Mouse (Mus musculus) stomach, embryonic 16.5 days (tissue): Measurements from ENCODE around the gene Gm10521. TPM values are rescaled to one million over a fixed set of nuclear protein-coding genes. Genes with fewer than 3 reads are reported as not detected.
"Not testable (repeated sequence)": the region's sequence is repeated elsewhere in the genome, so short reads cannot be mapped to it uniquely, and the experiment has no call there.

Experiments used
- ATAC-seq: fragments of 200-750 bp; cut with Nextera tagmentation; 2 replicates; pipeline ENCODE4 v1.8.0; 2017; ENCODE audit warnings: moderate number of reproducible peaks, moderate TSS enrichment; ENCODE audit not compliant: insufficient read depth, low FRiP score
- H3K27ac ChIP-seq: fragments of 300-500 bp; sonication (generic); 2 replicates; pipeline ENCODE4 v1.5.1; 2014; ENCODE audit warnings: low read length
- H3K27me3 ChIP-seq: fragments of 300-500 bp; sonication (generic); 2 replicates; pipeline ENCODE4 v1.6.1; 2014; ENCODE audit warnings: low read length, control low read depth, mixed read lengths; ENCODE audit not compliant: control insufficient read depth, insufficient read depth
- H3K36me3 ChIP-seq: fragments of 300-500 bp; sonication (generic); 2 replicates; pipeline ENCODE4 v1.6.1; 2014; ENCODE audit warnings: low read length; ENCODE audit not compliant: control insufficient read depth, insufficient read depth
- H3K4me1 ChIP-seq: fragments of 300-500 bp; sonication (generic); 2 replicates; pipeline ENCODE4 v1.6.1; 2014; ENCODE audit warnings: low read length, control low read depth, mixed read lengths; ENCODE audit not compliant: control insufficient read depth, insufficient read depth
- H3K4me2 ChIP-seq: fragments of 300-500 bp; sonication (generic); 2 replicates; pipeline ENCODE4 v1.6.1; 2014; ENCODE audit warnings: low read depth, low read length, mixed read lengths
- H3K4me3 ChIP-seq: fragments of 300-500 bp; sonication (generic); replicated peaks from 2 replicates; pipeline ENCODE4 v1.5.1; 2014; ENCODE audit warnings: mild to moderate bottlenecking, low read length
- H3K9ac ChIP-seq: fragments of 300-500 bp; sonication (generic); 2 replicates; pipeline ENCODE4 v1.6.1; 2014; ENCODE audit warnings: low read length
- H3K9me3 ChIP-seq: fragments of 300-500 bp; sonication (generic); replicated peaks from 2 replicates; pipeline ENCODE4 v1.6.1; 2016; ENCODE audit warnings: low read length, control low read depth; ENCODE audit not compliant: control insufficient read depth
- WGBS: fragments of 180-500 bp; shearing (Covaris S2); extraction: QIAGEN DNeasy Blood & Tissue Kit; methylation state at CpG from one replicate; pipeline ENCODE4 v1.1.7; 2014; 5-methylcytosine and 5-hydroxymethylcytosine counted together
- polyA plus RNA-seq: library from polyadenylated mRNA; unstranded; fragments of >200 nt; fragmentation: Nextera tagmentation; extraction: Ambion mirVana; gene quantifications from 2 replicates; pipeline ENCODE4 v1.2.1, GENCODE M21; 2015

The Gm10521 gene
- not detected in 2 replicates for polyA plus RNA-seq

GRCm38 (mm10) chr1:171895364-171895763 is at the start of gene Gm10521:
Gene Gm10521 (plus strand): TSS chr1:171895664.
- H3K9me3 ChIP-seq, H3K27ac ChIP-seq, H3K4me1 ChIP-seq, H3K27me3 ChIP-seq, H3K9ac ChIP-seq, H3K4me3 ChIP-seq, H3K36me3 ChIP-seq, H3K4me2 ChIP-seq, ATAC-seq: not testable (repeated sequence)
- WGBS: 86% methylated on average over 5 of the region's 5 CpGs

- Histone ChIP-seq H3K4me3 (no peak overlapping the region), H3K4me1 (no peaks in the 10 kb centered on the region), H3K4me2 (no peak overlapping the region), H3K9me3 (no peaks in the 10 kb centered on the region), H3K27ac (no peak overlapping the region), H3K36me3 (no peaks in the 10 kb centered on the region), H3K9ac (no peak overlapping the region), H3K27me3 (no peaks in the 10 kb centered on the region)
- ATAC-seq: no peak
These were observed 47.3 kb upstream of the Gm10521 start for GRCm38 (mm10) chr1:171848201-171848600.

DNA sequence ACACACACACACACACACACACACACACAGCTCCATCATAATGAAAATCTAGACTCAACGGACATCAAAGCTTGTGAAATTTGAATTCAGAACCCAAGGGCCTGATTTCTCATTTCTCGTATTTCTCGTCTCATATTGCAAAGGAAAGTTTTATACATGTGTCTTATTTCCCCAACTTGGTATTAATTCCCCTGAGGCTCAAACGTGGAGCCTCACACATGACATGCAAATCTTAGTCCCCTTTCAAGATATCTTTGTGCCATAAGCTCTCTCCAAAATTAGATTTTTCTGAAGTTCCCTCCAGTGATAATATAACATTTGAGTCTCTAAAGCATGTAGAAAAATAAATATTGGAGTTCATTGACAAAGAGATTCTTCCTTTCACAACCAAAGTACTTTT is 46.7 kb upstream of the Gm10521 start:
- Histone ChIP-seq H3K27ac (no peak overlapping the region), H3K4me1 (no peaks in the 10 kb centered on the region), H3K9me3 (no peaks in the 10 kb centered on the region), H3K36me3 (no peaks in the 10 kb centered on the region), H3K4me3 (no peak overlapping the region), H3K4me2 (no peak overlapping the region), H3K9ac (no peak overlapping the region), H3K27me3 (no peaks in the 10 kb centered on the region)
- 83% methylated on average over 4 of the region's 4 CpGs for WGBS
- no peak for ATAC-seq

DNA sequence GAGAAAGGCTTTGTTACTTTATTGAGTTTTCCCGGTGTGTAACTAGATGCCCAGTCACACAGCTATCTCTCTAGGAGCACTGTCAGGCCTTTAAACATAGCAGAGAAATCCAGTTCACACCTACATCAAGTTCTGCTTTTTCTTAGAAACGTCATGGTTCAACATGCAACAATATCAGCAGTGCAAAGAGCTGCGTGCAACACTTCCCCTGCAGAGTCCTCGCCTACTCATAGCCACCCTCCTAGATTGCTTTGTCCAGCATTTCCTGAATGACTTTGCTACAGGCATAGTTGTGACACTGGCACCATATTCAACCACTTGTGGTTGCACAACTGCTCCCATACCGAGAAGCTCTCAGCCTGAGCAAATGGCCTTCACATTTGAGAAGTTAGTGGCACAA is 46.0 kb upstream of the Gm10521 start:
- no peak overlapping the region for H3K9ac ChIP-seq
- WGBS: 83% methylated on average over 5 of the region's 5 CpGs
- no peak overlapping the region for H3K27ac ChIP-seq
- no peaks in the 10 kb centered on the region for H3K27me3 ChIP-seq
- no peak overlapping the region for H3K4me3 ChIP-seq
- no peaks in the 10 kb centered on the region for H3K9me3 ChIP-seq
- ATAC-seq: no peak
- H3K4me1 ChIP-seq: no peaks in the 10 kb centered on the region
- no peaks in the 10 kb centered on the region for H3K36me3 ChIP-seq
- H3K4me2 ChIP-seq: no peak overlapping the region

- no peak overlapping the region for H3K4me2 ChIP-seq
- no peak overlapping the region for H3K27ac ChIP-seq
- H3K4me1 ChIP-seq: no peaks in the 10 kb centered on the region
- no peaks in the 10 kb centered on the region for H3K36me3 ChIP-seq
- H3K9ac ChIP-seq: no peak overlapping the region
- no peaks in the 10 kb centered on the region for H3K27me3 ChIP-seq
- no peak for ATAC-seq
- no peaks in the 10 kb centered on the region for H3K9me3 ChIP-seq
- WGBS: 79% methylated on average over 4 of the region's 4 CpGs
- no peak overlapping the region for H3K4me3 ChIP-seq
These were observed 30.0 kb upstream of the Gm10521 start for GRCm38 (mm10) chr1:171865467-171865866.

GRCm38 (mm10) chr1:171886989-171887388 is 8.5 kb upstream of the Gm10521 start:
- Histone ChIP-seq H3K27me3 (no peaks in the 10 kb centered on the region), H3K4me3 (no peak overlapping the region), H3K9me3 (no peaks in the 10 kb centered on the region), H3K36me3 (no peaks in the 10 kb centered on the region), H3K4me2 (no peak overlapping the region), H3K4me1 (no peaks in the 10 kb centered on the region), H3K9ac (no peak overlapping the region), H3K27ac (no peak overlapping the region)
- no peak for ATAC-seq
- 78% methylated on average over 1 of the region's 1 CpGs for WGBS

- no peaks in the 10 kb centered on the region for H3K4me1 ChIP-seq
- H3K9me3 ChIP-seq: no peaks in the 10 kb centered on the region
- H3K4me3 ChIP-seq: no peak overlapping the region
- no peak overlapping the region for H3K4me2 ChIP-seq
- H3K36me3 ChIP-seq: no peaks in the 10 kb centered on the region
- no peak overlapping the region for H3K9ac ChIP-seq
- ATAC-seq: no peak
- H3K27me3 ChIP-seq: no peaks in the 10 kb centered on the region
- WGBS: 80% methylated on average over 1 of the region's 1 CpGs
- H3K27ac ChIP-seq: no peak overlapping the region
These were observed 8.5 kb downstream of the Gm10521 start for GRCm38 (mm10) chr1:171904011-171904410.

DNA sequence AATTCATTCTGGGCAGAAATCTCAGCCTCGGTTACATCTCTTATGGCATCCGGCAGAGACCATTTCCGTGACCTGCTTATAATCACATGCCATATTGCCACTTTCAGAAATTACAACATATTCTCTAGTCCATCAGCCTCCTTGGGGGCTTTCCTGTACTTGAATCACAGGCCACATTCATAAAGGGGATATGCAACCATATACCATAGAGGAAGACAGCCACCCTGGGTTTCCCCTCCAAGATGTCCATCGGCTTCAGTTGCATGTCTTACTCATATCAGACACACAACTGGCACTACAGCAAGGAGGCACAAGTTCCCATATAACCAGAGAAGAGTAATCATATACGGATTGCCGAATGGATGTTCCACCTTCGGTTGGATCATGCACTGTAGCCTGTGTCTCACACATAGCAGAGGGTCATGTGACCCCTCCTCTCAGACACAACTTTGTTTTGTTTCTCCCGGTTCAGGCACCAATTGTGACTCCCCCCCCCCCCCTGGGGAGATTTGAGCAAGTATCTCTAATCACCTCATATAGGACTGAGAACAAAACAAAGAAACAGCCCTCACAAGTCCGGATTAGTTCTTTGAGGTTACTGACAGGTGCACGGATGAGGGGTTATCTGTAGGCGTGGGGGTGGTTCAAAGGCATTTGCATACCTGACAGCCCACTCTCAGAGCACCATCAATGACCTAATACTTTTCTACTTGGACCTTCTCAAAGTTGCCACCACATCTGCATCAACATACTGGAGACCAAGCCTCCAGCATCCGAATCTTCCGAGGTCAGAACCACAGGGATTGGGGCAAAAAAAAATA is 20.4 kb downstream of the Gm10521 start:
- H3K9ac ChIP-seq: no peak overlapping the region
- H3K4me1 ChIP-seq: no peaks in the 10 kb centered on the region
- no peaks in the 10 kb centered on the region for H3K9me3 ChIP-seq
- ATAC-seq: no peak
- no peaks in the 10 kb centered on the region for H3K27me3 ChIP-seq
- no peak overlapping the region for H3K4me2 ChIP-seq
- WGBS: 76% methylated on average over 13 of the region's 13 CpGs
- H3K4me3 ChIP-seq: no peak overlapping the region
- no peaks in the 10 kb centered on the region for H3K36me3 ChIP-seq
- H3K27ac ChIP-seq: no peak overlapping the region

DNA sequence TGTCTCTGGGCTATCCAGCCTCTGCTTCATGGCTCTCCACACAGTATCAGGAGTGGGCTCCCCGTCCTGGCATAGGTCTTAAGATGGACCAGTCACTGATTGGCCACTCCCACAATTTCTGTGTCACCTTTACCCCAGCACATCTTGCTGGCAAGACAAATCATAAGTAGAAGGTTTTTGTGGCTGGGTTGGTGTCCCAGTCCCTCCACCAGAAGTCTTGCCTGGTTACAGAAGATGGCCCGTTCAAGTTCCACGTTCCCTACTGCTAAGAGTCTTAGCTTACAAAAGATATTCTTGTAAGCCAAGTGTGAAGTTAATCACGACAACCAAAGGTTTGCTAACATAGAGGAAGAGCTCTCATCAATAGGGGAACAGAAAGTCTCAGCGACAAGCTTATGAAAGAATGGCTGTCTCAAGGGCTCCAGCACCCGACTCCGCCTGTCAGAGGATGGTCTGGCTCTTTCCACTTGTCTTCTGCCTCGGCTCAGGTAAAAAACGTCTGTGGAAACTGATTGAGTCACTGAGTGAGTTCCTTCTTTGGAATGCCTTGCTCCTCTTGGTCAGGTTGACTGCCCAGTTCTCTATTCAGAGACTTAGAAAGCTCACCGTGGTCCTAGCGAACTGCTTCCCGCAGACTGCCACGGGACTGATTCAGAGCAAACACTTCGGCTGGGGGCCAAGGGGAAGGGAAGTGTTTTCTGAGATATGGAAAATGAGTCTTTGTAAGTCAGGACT is 22.0 kb downstream of the Gm10521 start, which contains the start of gene Slamf6:
TSS of gene Slamf6 (plus strand) at position 211 of the 735 bp plus-strand sequence.
- no peak for ATAC-seq

More for the DNA sequence above, 22.0 kb downstream of the Gm10521 start, which contains the start of gene Slamf6:
- H3K4me1 ChIP-seq: no peaks in the 10 kb centered on the region
- no peaks in the 10 kb centered on the region for H3K9me3 ChIP-seq
- no peak within 1 kb of the TSS for H3K4me3 ChIP-seq
- no peak within 1 kb of the TSS for H3K4me2 ChIP-seq
- no peak within 1 kb of the TSS for H3K27ac ChIP-seq
- no peak within 1 kb of the TSS for H3K9ac ChIP-seq
- H3K27me3 ChIP-seq: no peaks in the 10 kb centered on the region
- no peaks in the 10 kb centered on the region for H3K36me3 ChIP-seq
- WGBS: 71% methylated on average over 14 of the region's 14 CpGs
